Mouse (Mus musculus) embryonic facial prominence, embryonic 14.5 days (tissue): ENCODE results near the gene Aldh8a1. TPM values are rescaled to one million over a fixed set of nuclear protein-coding genes. Genes with fewer than 3 reads are reported as not detected.

Experiments
- polyA plus RNA-seq: library from polyadenylated mRNA; unstranded; fragments of >200 nt; fragmentation: Nextera tagmentation; extraction: Ambion mirVana; gene quantifications from 2 replicates; pipeline ENCODE4 v1.2.1, GENCODE M21; 2014

Aldh8a1 gene
- polyA plus RNA-seq, 1 experiment from 2014 or later: not detected

Other genes starting within 250 kb of the Aldh8a1 start
- 5.5 and 7.7 TPM in 2 replicates for gene Myb, start 216.3 kb upstream of the Aldh8a1 start, polyA plus RNA-seq
- gene Hbs1l, start 81.3 kb upstream of the Aldh8a1 start, polyA plus RNA-seq: 85.2 and 85.4 TPM in 2 replicates
- not detected in 2 replicates for gene 1700020N01Rik, start 215.9 kb downstream of the Aldh8a1 start, polyA plus RNA-seq